Mouse (Mus musculus): ENCODE data around the gene Ston2. TPM values are rescaled to one million over a fixed set of nuclear protein-coding genes. Genes with fewer than 3 reads are reported as not detected.
"Not testable (repeated sequence)": the region's sequence is repeated elsewhere in the genome, so short reads cannot be mapped to it uniquely, and the experiment has no call there.

Ston2 gene
- polyA plus RNA-seq, 1 experiment from 2014 or later: 14.2 TPM

- Histone ChIP-seq H3K27ac (no peak overlapping the region), H3K36me3 (replicated peaks) (peaks cover 11% of the 10 kb centered on the region; the same call in 1 of the 2 replicates), H3K9me3 (no peaks in the 10 kb centered on the region), H3K4me3 (replicated peaks) (no peak overlapping the region), H3K4me2 (no peak overlapping the region), H3K9ac (no peak overlapping the region), H3K27me3 (no peaks in the 10 kb centered on the region; the same call in 1 of the 2 replicates), H3K4me1 (no peaks in the 10 kb centered on the region)
- 84% methylated on average over 13 of the region's 13 CpGs for WGBS
- ATAC-seq (ENCODE audit: low FRiP score): no peak
Measured at GRCm38 (mm10) chr12:91803207-91803932, 15.2 kb upstream of the Ston2 start.

- H3K27me3 ChIP-seq: no peaks in the 10 kb centered on the region; the same call in 1 of the 2 replicates
- no peaks in the 10 kb centered on the region for H3K4me1 ChIP-seq
- WGBS: 84% methylated on average over 12 of the region's 12 CpGs
- H3K9ac ChIP-seq: no peak overlapping the region
- H3K9me3 ChIP-seq: no peaks in the 10 kb centered on the region
- H3K27ac ChIP-seq: no peak overlapping the region
- no peak overlapping the region for H3K4me2 ChIP-seq
- peaks cover 4% of the 10 kb centered on the region; the same call in 1 of the 2 replicates for H3K36me3 ChIP-seq (replicated peaks)
- no peak for ATAC-seq (ENCODE audit: low FRiP score)
- H3K4me3 ChIP-seq (replicated peaks): no peak overlapping the region
Measured at GRCm38 (mm10) chr12:91802586-91803206, 14.5 kb upstream of the Ston2 start.

GRCm38 (mm10) chr12:91800861-91801385 is 12.7 kb upstream of the Ston2 start:
- no peaks in the 10 kb centered on the region for H3K4me1 ChIP-seq
- H3K9me3 ChIP-seq: no peaks in the 10 kb centered on the region
- H3K4me2 ChIP-seq: no peak overlapping the region
- H3K27ac ChIP-seq: no peak overlapping the region
- H3K9ac ChIP-seq: no peak overlapping the region
- ATAC-seq (ENCODE audit: low FRiP score): no peak
- H3K36me3 ChIP-seq (replicated peaks): no peaks in the 10 kb centered on the region
- H3K27me3 ChIP-seq: no peaks in the 10 kb centered on the region; the same call in 1 of the 2 replicates
- no peak overlapping the region for H3K4me3 ChIP-seq (replicated peaks)
- 68% methylated on average over 6 of the region's 6 CpGs for WGBS

GRCm38 (mm10) chr12:91799821-91800335 is 11.7 kb upstream of the Ston2 start:
- no peak for ATAC-seq (ENCODE audit: low FRiP score)
- 81% methylated on average over 12 of the region's 12 CpGs for WGBS

DNA sequence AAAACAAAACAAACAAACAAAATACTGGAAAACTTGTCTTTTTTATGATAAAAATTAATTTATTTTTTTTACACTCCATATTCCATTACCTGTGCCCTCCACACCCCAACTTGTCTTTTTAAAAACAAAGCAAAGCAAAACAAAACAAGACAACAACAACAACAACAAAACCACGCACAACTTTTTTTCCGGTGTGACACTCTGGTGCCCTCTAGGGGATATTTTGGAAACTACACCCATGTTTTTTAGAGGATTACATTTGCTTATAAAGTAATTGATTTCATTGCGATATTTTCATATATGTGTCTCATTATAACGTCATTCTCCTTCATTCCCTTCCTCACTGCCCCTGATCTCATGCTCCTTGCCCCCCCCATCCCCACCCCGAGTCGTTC is 11.2 kb upstream of the Ston2 start:
- Histone ChIP-seq H3K9me3 (no peaks in the 10 kb centered on the region), H3K9ac (no peak overlapping the region), H3K27ac (no peak overlapping the region), H3K36me3 (replicated peaks) (no peaks in the 10 kb centered on the region), H3K4me2 (no peak overlapping the region), H3K4me1 (no peaks in the 10 kb centered on the region), H3K27me3 (no peaks in the 10 kb centered on the region; the same call in 1 of the 2 replicates), H3K4me3 (replicated peaks) (no peak overlapping the region)
- WGBS: 22% methylated on average over 6 of the region's 6 CpGs
- no peak for ATAC-seq (ENCODE audit: low FRiP score)

More at GRCm38 (mm10) chr12:91799821-91800335, 11.7 kb upstream of the Ston2 start:
- H3K9me3 ChIP-seq: no peaks in the 10 kb centered on the region
- no peak overlapping the region for H3K27ac ChIP-seq
- no peak overlapping the region for H3K9ac ChIP-seq
- H3K36me3 ChIP-seq (replicated peaks): no peaks in the 10 kb centered on the region
- H3K4me2 ChIP-seq: no peak overlapping the region
- no peak overlapping the region for H3K4me3 ChIP-seq (replicated peaks)
- H3K27me3 ChIP-seq: no peaks in the 10 kb centered on the region; the same call in 1 of the 2 replicates
- H3K4me1 ChIP-seq: no peaks in the 10 kb centered on the region

DNA sequence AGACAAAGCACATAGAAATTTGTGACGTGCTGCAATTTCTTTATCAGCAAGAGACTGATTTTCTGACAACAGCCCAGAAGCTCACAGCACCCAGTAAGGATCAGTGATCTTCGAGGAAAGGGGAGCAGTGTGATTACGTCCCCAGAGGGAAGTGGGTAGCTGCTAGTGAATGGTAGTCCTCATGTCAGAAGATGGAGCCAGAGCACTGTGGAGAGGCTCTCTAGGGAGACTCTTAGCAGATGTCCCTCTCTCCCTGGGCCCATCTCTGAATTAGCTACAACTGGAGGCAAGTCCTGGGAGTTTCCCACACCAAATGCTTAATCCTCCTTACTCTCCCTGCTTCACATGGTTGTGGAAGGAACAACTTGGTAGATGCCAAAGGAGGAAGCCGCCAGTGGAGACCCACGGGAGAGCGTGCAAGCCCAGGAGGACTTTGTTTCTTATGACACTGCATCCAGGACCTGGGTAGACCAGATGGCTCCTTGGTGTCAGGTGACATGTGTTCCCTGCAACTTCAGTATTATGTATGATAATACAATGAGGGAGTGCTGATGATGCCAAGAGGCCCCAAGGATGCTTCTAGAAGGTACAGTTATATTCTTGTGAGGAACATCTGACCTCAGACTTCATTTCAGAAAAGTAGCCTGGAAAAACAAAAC is 10.7 kb upstream of the Ston2 start:
- Histone ChIP-seq H3K27ac (no peak overlapping the region), H3K4me3 (replicated peaks) (no peak overlapping the region), H3K9ac (no peak overlapping the region), H3K36me3 (replicated peaks) (no peaks in the 10 kb centered on the region), H3K4me1 (no peaks in the 10 kb centered on the region), H3K4me2 (no peak overlapping the region), H3K27me3 (no peaks in the 10 kb centered on the region; the same call in 1 of the 2 replicates), H3K9me3 (no peaks in the 10 kb centered on the region)
- WGBS: 82% methylated on average over 6 of the region's 6 CpGs
- ATAC-seq (ENCODE audit: low FRiP score): no peak

DNA sequence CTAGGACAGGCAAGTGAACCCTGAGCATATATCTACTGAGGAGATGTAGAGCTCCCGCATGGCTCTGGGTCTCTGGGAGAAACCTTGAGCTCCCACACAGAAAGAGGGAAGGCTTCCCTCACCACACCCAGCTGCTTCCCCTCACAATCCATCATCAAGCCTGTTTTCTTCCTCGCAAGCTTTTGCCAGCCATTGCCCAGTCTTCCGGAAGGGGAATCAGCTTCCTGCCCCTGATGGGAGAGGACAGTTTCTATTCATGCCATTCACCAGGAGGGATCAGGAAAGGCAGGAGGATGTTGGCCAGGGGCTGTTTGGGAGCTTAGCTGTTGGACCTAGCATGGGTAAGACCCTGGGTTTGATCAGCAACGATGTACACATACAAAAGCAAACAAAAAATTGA is 8.6 kb upstream of the Ston2 start:
- Histone ChIP-seq H3K36me3 (replicated peaks) (no peaks in the 10 kb centered on the region), H3K9ac (no peak overlapping the region), H3K4me2 (no peak overlapping the region), H3K4me1 (no peaks in the 10 kb centered on the region), H3K27me3 (peaks cover 3% of the 10 kb centered on the region; the same call in 1 of the 2 replicates), H3K27ac (no peak overlapping the region), H3K9me3 (no peaks in the 10 kb centered on the region), H3K4me3 (replicated peaks) (no peak overlapping the region)
- ATAC-seq (ENCODE audit: low FRiP score): no peak
- WGBS: 79% methylated on average over 4 of the region's 4 CpGs

GRCm38 (mm10) chr12:91793266-91793665 is 5.1 kb upstream of the Ston2 start:
- H3K36me3 ChIP-seq (replicated peaks): no peaks in the 10 kb centered on the region
- no peak for ATAC-seq (ENCODE audit: low FRiP score)
- no peaks in the 10 kb centered on the region for H3K9me3 ChIP-seq
- H3K4me1 ChIP-seq: no peaks in the 10 kb centered on the region
- H3K4me3 ChIP-seq (replicated peaks): no peak overlapping the region
- H3K4me2 ChIP-seq: no peak overlapping the region
- H3K9ac ChIP-seq: no peak overlapping the region
- WGBS: 72% methylated on average over 8 of the region's 8 CpGs
- H3K27me3 ChIP-seq: 0 out of 2 replicates have a peak, but pooled peaks cover 3% of the 10 kb centered on the region
- H3K27ac ChIP-seq: no peak overlapping the region

DNA sequence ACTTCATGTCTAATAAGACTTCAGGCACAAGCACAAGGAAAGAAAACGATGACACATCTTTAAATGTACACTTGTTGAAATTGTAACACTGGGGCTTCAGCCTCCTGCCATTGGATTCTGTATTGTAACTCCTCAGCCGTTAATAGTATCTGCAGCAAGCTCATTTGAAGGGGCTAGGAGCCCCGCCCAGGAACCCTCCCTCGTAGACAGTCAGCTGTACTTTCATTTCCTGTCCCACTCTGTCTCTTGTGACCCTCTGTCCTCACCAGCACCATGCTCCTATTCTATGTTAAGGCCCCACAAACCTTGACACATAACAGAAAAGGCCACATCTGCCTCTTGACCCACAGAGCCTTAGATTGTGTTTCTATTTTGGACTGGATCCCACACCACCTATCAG is 3.6 kb upstream of the Ston2 start:
- whole genome bisulfite sequencing: 74% methylated on average over 4 of the region's 4 CpGs
- no peak for ATAC-seq (ENCODE audit: low FRiP score)

GRCm38 (mm10) chr12:91789801-91790200 is 1.6 kb upstream of the Ston2 start:
- Histone ChIP-seq H3K4me3 (replicated peaks) (no peak overlapping the region), H3K9me3 (no peaks in the 10 kb centered on the region), H3K9ac (no peak overlapping the region), H3K27ac (no peak overlapping the region), H3K36me3 (replicated peaks) (no peaks in the 10 kb centered on the region), H3K4me2 (no peak overlapping the region), H3K27me3 (0 out of 2 replicates have a peak, but pooled peaks cover 3% of the 10 kb centered on the region), H3K4me1 (no peaks in the 10 kb centered on the region)
- 55% methylated on average over 6 of the region's 6 CpGs for WGBS
- ATAC-seq (ENCODE audit: low FRiP score): peak; percentile 47; the same call in 1 of the 2 replicates

More for the DNA sequence above, 3.6 kb upstream of the Ston2 start:
- Histone ChIP-seq H3K27ac (no peak overlapping the region), H3K9ac (no peak overlapping the region), H3K4me3 (replicated peaks) (no peak overlapping the region), H3K4me1 (no peaks in the 10 kb centered on the region), H3K4me2 (no peak overlapping the region), H3K36me3 (replicated peaks) (no peaks in the 10 kb centered on the region), H3K9me3 (no peaks in the 10 kb centered on the region), H3K27me3 (0 out of 2 replicates have a peak, but pooled peaks cover 3% of the 10 kb centered on the region)

DNA sequence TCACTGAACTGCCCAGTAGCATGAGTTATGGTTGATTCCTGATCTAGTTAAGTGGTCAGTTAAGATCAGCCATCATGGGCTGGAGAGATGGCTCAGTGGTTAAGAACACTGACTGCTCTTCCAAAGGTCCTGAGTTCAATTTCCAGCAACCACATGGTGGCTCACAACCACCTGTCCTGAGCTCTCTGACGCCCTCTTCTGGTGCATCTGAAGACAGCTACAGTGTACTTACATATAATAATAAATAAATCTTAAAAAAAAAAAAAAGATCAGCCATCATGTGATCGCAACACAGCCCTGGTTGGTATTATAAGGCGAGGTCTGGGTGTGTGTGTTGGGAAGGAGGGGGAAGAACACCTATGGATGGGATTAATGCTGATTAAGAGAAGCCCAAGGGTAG is 259 bp upstream of the Ston2 start:
- not testable (repeated sequence) for H3K36me3 ChIP-seq (replicated peaks); H3K27me3 ChIP-seq; H3K27ac ChIP-seq; H3K9ac ChIP-seq; H3K4me3 ChIP-seq (replicated peaks); H3K4me2 ChIP-seq; H3K9me3 ChIP-seq; H3K4me1 ChIP-seq; ATAC-seq (ENCODE audit: low FRiP score)
- WGBS: 63% methylated on average over 3 of the region's 3 CpGs

DNA sequence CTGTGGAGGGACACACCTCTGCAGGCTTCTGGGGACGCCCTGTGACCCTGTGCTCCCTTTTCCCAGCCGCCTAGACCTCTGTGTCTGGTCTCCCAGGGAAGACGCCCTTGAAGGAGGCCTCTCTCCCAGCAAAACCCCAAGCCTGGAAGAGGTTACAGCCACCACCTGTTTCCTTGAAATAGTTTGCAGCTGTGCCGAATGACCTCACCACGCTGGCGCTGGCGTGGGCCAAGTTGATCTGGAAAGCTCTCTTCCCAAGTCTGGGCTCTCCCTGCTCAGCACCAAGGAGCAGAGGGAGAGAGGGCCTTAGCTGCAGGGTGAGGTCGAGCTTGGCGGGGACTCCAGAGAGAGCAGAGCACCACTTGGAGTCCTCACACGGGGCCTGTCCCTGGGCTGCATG is 1.8 kb downstream of the Ston2 start:
- no peaks in the 10 kb centered on the region for H3K9me3 ChIP-seq
- no peaks in the 10 kb centered on the region for H3K36me3 ChIP-seq (replicated peaks)
- no peaks in the 10 kb centered on the region for H3K4me1 ChIP-seq
- H3K4me3 ChIP-seq (replicated peaks): no peak overlapping the region
- H3K27me3 ChIP-seq: no peaks in the 10 kb centered on the region
- H3K27ac ChIP-seq: no peak overlapping the region
- H3K9ac ChIP-seq: no peak overlapping the region
- WGBS: 63% methylated on average over 10 of the region's 10 CpGs
- no peak overlapping the region for H3K4me2 ChIP-seq
- ATAC-seq (ENCODE audit: low FRiP score): no peak
